Mouse (Mus musculus) megakaryocyte, embryonic 14.5 days (primary cell): ENCODE data around the gene Atn1. TPM values are rescaled to one million over a fixed set of nuclear protein-coding genes. Genes with fewer than 3 reads are reported as not detected.

Experiments
- H3K27me3 ChIP-seq: replicated peaks from 2 replicates; pipeline ENCODE3; 2012; ENCODE audit warnings: inconsistent platforms
- H3K36me3 ChIP-seq: replicated peaks from 2 replicates; pipeline ENCODE3; 2012; ENCODE audit warnings: low read length, inconsistent platforms, mixed read lengths
- H3K4me1 ChIP-seq: 2 replicates; pipeline ENCODE4 v1.6.1; 2012; ENCODE audit warnings: inconsistent platforms
- H3K4me3 ChIP-seq: replicated peaks from 2 replicates; pipeline ENCODE3; 2012; ENCODE audit warnings: moderate library complexity, mild to moderate bottlenecking, inconsistent platforms
- H3K9me3 ChIP-seq: 2 replicates; pipeline ENCODE4 v1.6.1; 2012; ENCODE audit warnings: inconsistent platforms
- FLI1 ChIP-seq: IDR thresholded peaks from 2 replicates; pipeline ENCODE4 v1.6.1; 2012; ENCODE audit warnings: low read length, inconsistent platforms, mixed read lengths
- GATA1 ChIP-seq: IDR thresholded peaks from 3 replicates; pipeline ENCODE4 v1.6.1; 2012; ENCODE audit warnings: mixed read lengths, low read length, inconsistent platforms, borderline replicate concordance
- polyA plus RNA-seq: library from polyadenylated mRNA; stranded (reverse); fragments of >175 nt; gene quantifications from 2 replicates; pipeline ENCODE4 v1.2.3, GENCODE M21; 2012; ENCODE audit warnings: low replicate concordance; ENCODE audit not compliant: insufficient read depth

Atn1 gene
- polyA plus RNA-seq, 1 experiment, result 38.5 TPM

GRCm38 (mm10) chr6:124789519-124789918, 33.2 kb upstream of the Atn1 start:
- no peaks in the 10 kb centered on the region for H3K9me3 ChIP-seq
- peaks cover 4% of the 10 kb centered on the region for H3K27me3 ChIP-seq
- no peaks in the 10 kb centered on the region for H3K36me3 ChIP-seq
- H3K4me1 ChIP-seq, result peaks cover 6% of the 10 kb centered on the region
- TF ChIP-seq FLI1, result no peak
- TF ChIP-seq GATA1, result no peak
- no peak overlapping the region for H3K4me3 ChIP-seq

- H3K36me3 ChIP-seq, result no peaks in the 10 kb centered on the region
- TF ChIP-seq GATA1 (no peak), FLI1 (no peak)
- H3K4me1 ChIP-seq, result peaks cover 8% of the 10 kb centered on the region
- no peaks in the 10 kb centered on the region for H3K9me3 ChIP-seq
- H3K27me3 ChIP-seq, result peaks cover 2% of the 10 kb centered on the region
- no peak overlapping the region for H3K4me3 ChIP-seq
Observed at GRCm38 (mm10) chr6:124787722-124788121, 31.4 kb upstream of the Atn1 start.

- peak overlapping the region; percentile 38 for H3K4me3 ChIP-seq
- no peaks in the 10 kb centered on the region for H3K9me3 ChIP-seq
- TF ChIP-seq FLI1 (no peak), GATA1 (no peak)
- peaks cover 13% of the 10 kb centered on the region for H3K4me1 ChIP-seq
- H3K36me3 ChIP-seq, result no peaks in the 10 kb centered on the region
- no peaks in the 10 kb centered on the region for H3K27me3 ChIP-seq
Observed at GRCm38 (mm10) chr6:124786756-124787420, 30.6 kb upstream of the Atn1 start.

GRCm38 (mm10) chr6:124782436-124782835, 26.1 kb upstream of the Atn1 start:
- H3K27me3 ChIP-seq, result peaks cover 32% of the 10 kb centered on the region
- peaks cover 38% of the 10 kb centered on the region for H3K4me1 ChIP-seq
- TF ChIP-seq FLI1 (no peak), GATA1 (no peak)
- H3K9me3 ChIP-seq, result peaks cover under 1% of the 10 kb centered on the region
- peak overlapping the region; percentile 85 for H3K4me3 ChIP-seq
- no peaks in the 10 kb centered on the region for H3K36me3 ChIP-seq

GRCm38 (mm10) chr6:124780917-124781316, 24.6 kb upstream of the Atn1 start:
- no peak for TF ChIP-seq FLI1
- TF ChIP-seq GATA1, result no peak
- Histone ChIP-seq H3K9me3 (peaks cover 14% of the 10 kb centered on the region), H3K27me3 (peaks cover 40% of the 10 kb centered on the region), H3K4me1 (peaks cover 32% of the 10 kb centered on the region), H3K4me3 (no peak overlapping the region), H3K36me3 (no peaks in the 10 kb centered on the region)

- peak overlapping the region; percentile 77 for H3K4me3 ChIP-seq
- no peaks in the 10 kb centered on the region for H3K36me3 ChIP-seq
- H3K27me3 ChIP-seq, result peaks cover 40% of the 10 kb centered on the region
- H3K9me3 ChIP-seq, result peaks cover 14% of the 10 kb centered on the region
- TF ChIP-seq GATA1 (no peak), FLI1 (no peak)
- H3K4me1 ChIP-seq, result peaks cover 32% of the 10 kb centered on the region
Observed at GRCm38 (mm10) chr6:124779984-124780416, 23.7 kb upstream of the Atn1 start.

GRCm38 (mm10) chr6:124779222-124779983, 23.1 kb upstream of the Atn1 start, which contains the start of gene Lrrc23:
Gene Lrrc23, minus strand, starts transcription at chr6:124779727.
- peak within 1 kb of the TSS; percentile 77 for H3K4me3 ChIP-seq
- peaks cover 32% of the 10 kb centered on the region for H3K4me1 ChIP-seq
- TF ChIP-seq GATA1, result no peak
- no peak for TF ChIP-seq FLI1
- peaks cover 14% of the 10 kb centered on the region for H3K9me3 ChIP-seq
- no peaks in the 10 kb centered on the region for H3K36me3 ChIP-seq
- H3K27me3 ChIP-seq, result peaks cover 41% of the 10 kb centered on the region

- H3K27me3 ChIP-seq, result peaks cover 68% of the 10 kb centered on the region
- H3K4me3 ChIP-seq, result no peak overlapping the region
- no peak for TF ChIP-seq GATA1
- TF ChIP-seq FLI1, result no peak
- no peaks in the 10 kb centered on the region for H3K9me3 ChIP-seq
- peaks cover 35% of the 10 kb centered on the region for H3K4me1 ChIP-seq
- peaks cover 15% of the 10 kb centered on the region for H3K36me3 ChIP-seq
Observed at GRCm38 (mm10) chr6:124770511-124770910, 14.2 kb upstream of the Atn1 start.

GRCm38 (mm10) chr6:124770013-124770412, 13.7 kb upstream of the Atn1 start:
- Histone ChIP-seq H3K4me3 (peak overlapping the region; percentile 93), H3K9me3 (no peaks in the 10 kb centered on the region), H3K4me1 (peaks cover 35% of the 10 kb centered on the region), H3K27me3 (peaks cover 68% of the 10 kb centered on the region), H3K36me3 (peaks cover 16% of the 10 kb centered on the region)
- TF ChIP-seq FLI1, result no peak
- no peak for TF ChIP-seq GATA1

- peaks cover 35% of the 10 kb centered on the region for H3K4me1 ChIP-seq
- H3K9me3 ChIP-seq, result no peaks in the 10 kb centered on the region
- peaks cover 65% of the 10 kb centered on the region for H3K27me3 ChIP-seq
- peaks cover 16% of the 10 kb centered on the region for H3K36me3 ChIP-seq
- TF ChIP-seq GATA1, result no peak
- TF ChIP-seq FLI1, result no peak
- H3K4me3 ChIP-seq, result peak within 1 kb of the TSS; percentile 93
Observed at GRCm38 (mm10) chr6:124769101-124769765, 12.9 kb upstream of the Atn1 start, which contains the start of gene Eno2. Gene Eno2, minus strand, starts transcription at chr6:124769673.
